Mouse (Mus musculus) erythroblast, embryonic 14.5 days (primary cell): ENCODE measurements around the gene Gdpd5. TPM values are rescaled to one million over a fixed set of nuclear protein-coding genes. Genes with fewer than 3 reads are reported as not detected.

Source experiments
- H3K27me3 ChIP-seq: 2 replicates; pipeline ENCODE4 v1.6.1; 2012; ENCODE audit warnings: inconsistent platforms; ENCODE audit not compliant: control insufficient read depth
- H3K36me3 ChIP-seq: 2 replicates; pipeline ENCODE4 v1.6.1; 2012; ENCODE audit warnings: mild to moderate bottlenecking, inconsistent platforms; ENCODE audit not compliant: control insufficient read depth
- H3K4me1 ChIP-seq: 2 replicates; pipeline ENCODE4 v1.6.1; 2012; ENCODE audit warnings: inconsistent platforms; ENCODE audit not compliant: control insufficient read depth
- H3K4me3 ChIP-seq: replicated peaks from 2 replicates; pipeline ENCODE3; 2012; ENCODE audit warnings: moderate library complexity, mild to moderate bottlenecking, inconsistent platforms
- H3K9me3 ChIP-seq: 2 replicates; pipeline ENCODE4 v1.6.1; 2012; ENCODE audit warnings: low read length, inconsistent platforms, mixed read lengths; ENCODE audit not compliant: control insufficient read depth
- GATA1 ChIP-seq: IDR thresholded peaks from 2 replicates; pipeline ENCODE4 v1.6.1; 2012; ENCODE audit warnings: low read length, inconsistent platforms, mixed read lengths
- TAL1 ChIP-seq: IDR thresholded peaks from 3 replicates; pipeline ENCODE4 v1.6.1; 2012; ENCODE audit warnings: low read length, inconsistent platforms, mixed read lengths
- polyA plus RNA-seq: library from polyadenylated mRNA; stranded (reverse); fragments of >175 nt; gene quantifications from 2 replicates; pipeline ENCODE4 v1.2.3, GENCODE M21; 2012

Gene Gdpd5
- polyA plus RNA-seq, 1 experiment, result 0.03 TPM

DNA sequence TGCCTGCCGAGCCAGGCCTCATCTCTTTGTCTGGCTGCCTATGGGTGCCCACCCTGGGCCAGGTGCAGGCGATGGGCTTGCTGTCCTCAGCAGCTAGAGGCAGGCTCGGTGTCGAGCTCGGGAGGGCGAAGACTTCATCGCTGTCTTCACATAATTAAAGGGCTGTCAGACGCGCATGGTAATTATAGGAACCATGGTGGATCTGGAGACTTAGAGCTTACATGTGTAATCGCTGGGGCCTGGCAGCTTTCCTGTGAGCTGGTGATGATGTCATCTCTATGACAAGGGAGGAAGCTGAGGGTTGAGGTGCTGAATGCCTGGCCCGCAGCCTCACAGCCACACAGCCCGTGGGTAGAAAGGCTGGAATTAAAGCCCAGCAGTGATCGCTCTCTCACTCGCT, 51.0 kb downstream of the Gdpd5 start:
- Histone ChIP-seq H3K36me3 (no peaks in the 10 kb centered on the region), H3K4me3 (no peak overlapping the region), H3K9me3 (no peaks in the 10 kb centered on the region), H3K27me3 (no peaks in the 10 kb centered on the region), H3K4me1 (peaks cover 6% of the 10 kb centered on the region)
- no peak for TF ChIP-seq TAL1
- no peak for TF ChIP-seq GATA1

GRCm38 (mm10) chr7:99432863-99433262, 51.6 kb downstream of the Gdpd5 start:
- TF ChIP-seq GATA1, result no peak
- TF ChIP-seq TAL1, result no peak
- Histone ChIP-seq H3K4me3 (no peak overlapping the region), H3K36me3 (no peaks in the 10 kb centered on the region), H3K4me1 (peaks cover 6% of the 10 kb centered on the region), H3K9me3 (no peaks in the 10 kb centered on the region), H3K27me3 (no peaks in the 10 kb centered on the region)

DNA sequence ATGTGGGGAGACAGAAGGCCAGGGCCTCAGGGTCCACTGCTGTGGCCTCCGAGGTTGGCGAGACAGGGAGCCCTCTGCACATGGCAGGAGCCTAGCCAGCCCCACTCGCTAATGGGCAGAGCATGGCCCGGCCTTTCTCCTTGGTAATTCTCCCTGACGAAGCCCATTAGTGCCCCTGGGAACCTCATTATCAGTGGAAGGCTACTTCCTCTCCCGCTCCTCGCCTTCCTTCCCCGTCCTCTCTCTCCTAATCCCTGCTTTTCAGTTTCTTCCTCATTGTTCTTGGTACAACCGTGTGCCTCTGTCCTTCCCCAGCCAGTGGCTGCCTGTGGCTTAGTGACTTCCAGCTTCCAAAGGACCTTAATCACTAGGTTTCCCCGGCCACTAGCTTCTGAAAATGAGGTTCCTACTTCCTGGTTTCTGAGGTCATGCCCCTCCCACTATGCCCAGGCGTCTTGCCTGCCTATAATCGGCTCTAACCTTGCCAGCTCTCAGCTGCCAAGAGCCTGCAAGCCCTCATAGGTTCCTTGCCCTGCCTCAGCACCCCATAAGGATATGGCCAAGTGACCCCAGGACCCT, 53.5 kb downstream of the Gdpd5 start:
- H3K36me3 ChIP-seq, result no peaks in the 10 kb centered on the region
- peaks cover 6% of the 10 kb centered on the region for H3K4me1 ChIP-seq
- H3K4me3 ChIP-seq, result peak overlapping the region; percentile 11
- TF ChIP-seq GATA1 (no peak), TAL1 (no peak)
- H3K27me3 ChIP-seq, result no peaks in the 10 kb centered on the region
- H3K9me3 ChIP-seq, result no peaks in the 10 kb centered on the region

GRCm38 (mm10) chr7:99436530-99436929, 55.3 kb downstream of the Gdpd5 start:
- TF ChIP-seq GATA1 (no peak), TAL1 (no peak)
- no peaks in the 10 kb centered on the region for H3K9me3 ChIP-seq
- H3K4me1 ChIP-seq, result peaks cover 6% of the 10 kb centered on the region
- no peaks in the 10 kb centered on the region for H3K36me3 ChIP-seq
- no peaks in the 10 kb centered on the region for H3K27me3 ChIP-seq
- no peak overlapping the region for H3K4me3 ChIP-seq

- TF ChIP-seq TAL1, result no peak
- TF ChIP-seq GATA1, result no peak
- no peak overlapping the region for H3K4me3 ChIP-seq
- no peaks in the 10 kb centered on the region for H3K9me3 ChIP-seq
- peaks cover 6% of the 10 kb centered on the region for H3K4me1 ChIP-seq
- no peaks in the 10 kb centered on the region for H3K36me3 ChIP-seq
- no peaks in the 10 kb centered on the region for H3K27me3 ChIP-seq
Observed at GRCm38 (mm10) chr7:99438881-99439280, 57.7 kb downstream of the Gdpd5 start.

GRCm38 (mm10) chr7:99441534-99442072, 60.4 kb downstream of the Gdpd5 start:
- no peaks in the 10 kb centered on the region for H3K4me1 ChIP-seq
- TF ChIP-seq TAL1 (no peak), GATA1 (no peak)
- H3K9me3 ChIP-seq, result no peaks in the 10 kb centered on the region
- H3K4me3 ChIP-seq, result no peak overlapping the region
- no peaks in the 10 kb centered on the region for H3K27me3 ChIP-seq
- no peaks in the 10 kb centered on the region for H3K36me3 ChIP-seq

GRCm38 (mm10) chr7:99443164-99443563, 62.0 kb downstream of the Gdpd5 start:
- Histone ChIP-seq H3K36me3 (no peaks in the 10 kb centered on the region), H3K4me1 (no peaks in the 10 kb centered on the region), H3K4me3 (no peak overlapping the region), H3K9me3 (no peaks in the 10 kb centered on the region), H3K27me3 (no peaks in the 10 kb centered on the region)
- TF ChIP-seq GATA1, result no peak
- no peak for TF ChIP-seq TAL1

DNA sequence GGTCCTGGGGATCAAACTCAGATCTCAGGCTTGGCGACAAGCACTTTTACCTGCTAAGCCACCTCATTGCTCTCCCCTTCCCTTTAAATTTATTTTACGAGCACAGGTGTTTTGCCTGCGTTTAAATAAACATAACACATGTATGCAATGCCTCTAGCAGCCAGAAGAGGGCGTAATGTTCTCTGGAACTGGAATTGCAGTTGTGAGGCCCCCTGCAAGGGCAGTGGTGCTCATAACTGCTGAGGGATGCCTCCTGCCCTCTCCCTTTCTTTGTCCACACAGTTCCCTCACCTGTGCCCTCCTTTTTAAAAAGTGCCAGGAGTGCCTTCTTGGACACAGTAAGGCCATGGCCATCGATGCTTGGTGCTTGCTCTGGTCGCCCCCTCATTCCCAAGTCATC, 62.8 kb downstream of the Gdpd5 start:
- no peaks in the 10 kb centered on the region for H3K36me3 ChIP-seq
- no peak for TF ChIP-seq TAL1
- TF ChIP-seq GATA1, result no peak
- no peaks in the 10 kb centered on the region for H3K9me3 ChIP-seq
- no peaks in the 10 kb centered on the region for H3K27me3 ChIP-seq
- no peaks in the 10 kb centered on the region for H3K4me1 ChIP-seq
- H3K4me3 ChIP-seq, result no peak overlapping the region

DNA sequence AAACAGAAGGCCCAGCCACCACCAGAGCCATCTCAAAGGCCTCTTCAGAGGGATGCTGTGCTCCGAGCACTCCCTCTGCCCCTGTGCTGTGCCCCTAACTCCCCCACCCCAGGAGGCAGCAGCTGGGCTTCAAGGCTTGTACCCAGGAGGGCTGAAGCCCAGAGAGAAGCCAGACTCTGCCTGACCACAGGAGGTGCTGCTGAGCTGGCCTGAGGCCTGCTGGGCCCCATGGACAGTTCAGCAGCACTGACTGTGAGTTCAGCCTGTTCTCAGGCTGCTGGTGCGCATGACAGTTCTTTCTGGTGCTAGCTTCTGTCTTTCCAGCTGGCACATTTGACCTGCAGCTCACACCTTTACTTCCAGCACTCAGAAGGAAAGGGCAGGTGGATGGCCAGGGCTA, 64.6 kb downstream of the Gdpd5 start:
- Histone ChIP-seq H3K36me3 (no peaks in the 10 kb centered on the region), H3K4me1 (no peaks in the 10 kb centered on the region), H3K27me3 (no peaks in the 10 kb centered on the region), H3K4me3 (no peak overlapping the region), H3K9me3 (no peaks in the 10 kb centered on the region)
- TF ChIP-seq GATA1 (no peak), TAL1 (no peak)

DNA sequence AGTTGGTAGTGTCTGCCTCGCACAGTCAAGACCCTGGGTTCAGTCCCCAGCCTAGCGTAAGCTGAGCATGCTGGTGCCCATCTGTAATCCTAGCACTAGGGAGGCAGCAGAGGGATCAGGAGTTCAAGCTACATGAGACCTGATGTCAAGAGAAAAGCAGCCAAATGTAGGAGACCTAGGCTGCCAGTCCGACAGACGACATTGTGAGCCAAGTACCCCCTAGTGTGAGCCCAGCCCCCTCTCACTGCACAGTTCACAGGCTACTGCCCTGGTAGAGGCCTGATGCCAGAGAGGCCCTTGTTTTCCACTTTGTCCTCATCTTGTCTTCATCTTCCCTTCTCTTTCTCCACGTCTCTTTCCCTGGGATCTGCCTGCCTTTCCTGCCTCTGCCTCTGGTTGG, 66.1 kb downstream of the Gdpd5 start:
- no peaks in the 10 kb centered on the region for H3K4me1 ChIP-seq
- no peak for TF ChIP-seq GATA1
- no peak for TF ChIP-seq TAL1
- no peaks in the 10 kb centered on the region for H3K9me3 ChIP-seq
- H3K27me3 ChIP-seq, result no peaks in the 10 kb centered on the region
- no peak overlapping the region for H3K4me3 ChIP-seq
- H3K36me3 ChIP-seq, result no peaks in the 10 kb centered on the region
